Mouse (Mus musculus) left cerebral cortex, adult 8-10 months (tissue): ENCODE data around the gene Evi2. TPM values are rescaled to one million over a fixed set of nuclear protein-coding genes. Genes with fewer than 3 reads are reported as not detected.

Experiments
- DNase-seq, 2 experiments: peaks; one replicate each; pipeline ENCODE4 v3.0.0; 2022; ENCODE audit warnings: low spot score in 2 of 2
- total RNA-seq, 4 experiments: library from RNA; stranded (reverse); gene quantifications; 2 replicates each; pipeline ENCODE4 v1.2.4; 2022

The Evi2 gene
- total RNA-seq, result under 1 TPM in 3 of 4 experiments, not detected in 1; 0.14 to 0.53 (median 0.20) TPM

- DNase-seq, result no peak
Observed at GRCm38 (mm10) chr11:79530333-79530761, at the start of gene Evi2, which contains the start of gene Evi2a. TSS of gene Evi2 (minus strand) at chr11:79530589. TSS of gene Evi2a (minus strand) at chr11:79530609.

GRCm38 (mm10) chr11:79577741-79578140 lies 47.4 kb upstream of the Evi2 start:
- peak; percentile 63 to 69 for DNase-seq

GRCm38 (mm10) chr11:79575383-79576073 lies 45.1 kb upstream of the Evi2 start:
- no peak for DNase-seq

GRCm38 (mm10) chr11:79573836-79574235 lies 43.4 kb upstream of the Evi2 start:
- no peak for DNase-seq

GRCm38 (mm10) chr11:79570319-79570718 lies 39.9 kb upstream of the Evi2 start:
- DNase-seq, result no peak

GRCm38 (mm10) chr11:79568197-79568911 lies 38.0 kb upstream of the Evi2 start:
- DNase-seq, result no peak

GRCm38 (mm10) chr11:79566947-79567346 lies 36.6 kb upstream of the Evi2 start:
- DNase-seq, result no peak

- no peak for DNase-seq
Observed at GRCm38 (mm10) chr11:79563493-79563892, 33.1 kb upstream of the Evi2 start.

GRCm38 (mm10) chr11:79560536-79560935 lies 30.1 kb upstream of the Evi2 start:
- no peak for DNase-seq

GRCm38 (mm10) chr11:79552622-79553021 lies 22.2 kb upstream of the Evi2 start:
- no peak for DNase-seq

GRCm38 (mm10) chr11:79536293-79536692 lies 5.9 kb upstream of the Evi2 start:
- DNase-seq, result no peak

- no peak for DNase-seq
Observed at GRCm38 (mm10) chr11:79535554-79535953, 5.2 kb upstream of the Evi2 start.

- no peak for DNase-seq
Observed at GRCm38 (mm10) chr11:79533950-79534690, 3.7 kb upstream of the Evi2 start.

GRCm38 (mm10) chr11:79533311-79533710 lies 2.9 kb upstream of the Evi2 start:
- no peak for DNase-seq

- no peak for DNase-seq
Observed at GRCm38 (mm10) chr11:79531485-79531884, 1.1 kb upstream of the Evi2 start.

- DNase-seq, result no peak
Observed at GRCm38 (mm10) chr11:79530774-79531173, 385 bp upstream of the Evi2 start.

GRCm38 (mm10) chr11:79529736-79530135 lies 653 bp downstream of the Evi2 start:
- no peak for DNase-seq

GRCm38 (mm10) chr11:79529226-79529625 lies 1.2 kb downstream of the Evi2 start:
- DNase-seq, result no peak

- DNase-seq, result no peak
Observed at GRCm38 (mm10) chr11:79528601-79529000, 1.8 kb downstream of the Evi2 start.

- DNase-seq, result no peak
Observed at GRCm38 (mm10) chr11:79527739-79528384, 2.5 kb downstream of the Evi2 start.

- DNase-seq, result no peak
Observed at GRCm38 (mm10) chr11:79527015-79527738, 3.2 kb downstream of the Evi2 start.
